Mouse (Mus musculus): Measurements from ENCODE around the gene Uqcc3.

- TF ChIP-seq POLR2A (IDR thresholded peaks at IDR 0.05; ENCODE audit: insufficient read depth, low read length) = peak; percentile 16
- no peak for TF ChIP-seq CTCF (IDR thresholded peaks at IDR 0.05; ENCODE audit: low read depth, low read length)
Observed at GRCm38 (mm10) chr19:8839908-8840791, 40.6 kb downstream of the Uqcc3 start.

All from ES-Bruce4 (cell line).